Mouse (Mus musculus) ES-Bruce4 (cell line): ENCODE data around the gene Tenm4.

Experiments used
- CTCF ChIP-seq: IDR thresholded peaks from one replicate; pipeline ENCODE4 v1.8.1; 2011; ENCODE audit warnings: low read depth, low read length
- EP300 ChIP-seq: IDR thresholded peaks from 2 replicates; pipeline ENCODE4 v1.6.1; 2011; ENCODE audit warnings: low read depth, low read length; ENCODE audit not compliant: insufficient read depth

DNA sequence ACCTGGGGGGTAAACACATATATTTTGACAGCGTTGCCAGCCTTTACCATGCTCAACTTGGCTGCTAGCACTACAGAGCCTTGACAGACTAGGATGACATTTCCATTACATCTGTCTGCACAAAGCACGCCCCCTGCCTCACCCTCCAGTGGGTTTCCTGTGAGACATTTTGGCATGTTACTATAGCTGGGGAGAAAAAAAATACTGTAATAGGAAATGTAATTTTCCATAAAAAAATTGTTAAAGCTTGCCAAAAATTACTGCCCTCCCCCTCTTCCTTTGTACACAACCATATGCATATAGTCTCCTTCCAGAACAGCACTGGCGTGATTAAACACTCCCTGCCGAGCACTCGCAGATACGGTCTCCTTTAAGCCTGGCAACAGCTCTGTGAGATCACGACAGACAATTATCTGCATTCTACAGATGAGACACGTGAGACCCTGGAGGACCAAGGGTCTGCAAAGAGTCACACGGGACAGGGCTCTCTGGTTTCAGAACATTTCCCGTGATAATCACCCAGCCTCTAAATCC, 728.1 kb downstream of the Tenm4 start:
- no peak for TF ChIP-seq CTCF
- no peak for TF ChIP-seq EP300
